Mouse (Mus musculus) bone marrow macrophage, adult 2 months (primary cell): Measurements from ENCODE around the gene Epb42.

Experiments used
- CTCF ChIP-seq: IDR thresholded peaks from 2 replicates; pipeline ENCODE4 v1.5.1; 2012; ENCODE audit warnings: low read depth, mild to moderate bottlenecking, low read length, moderate library complexity
- POLR2A ChIP-seq: IDR thresholded peaks from 2 replicates; pipeline ENCODE4 v1.6.1; 2012; ENCODE audit warnings: mild to moderate bottlenecking, low read depth, low read length, borderline replicate concordance

- TF ChIP-seq POLR2A (no peak), CTCF (no peak)
These were observed 17.2 kb upstream of the Epb42 start for GRCm38 (mm10) chr2:121054060-121054459.
